Mouse (Mus musculus) R1 (cell line): ENCODE results near the gene Fra10ac1.

Experiments
- DNase-seq: peaks from one replicate; pipeline ENCODE4 v3.0.0-alpha.2; 2018; ENCODE audit warnings: low read depth, low spot score

Gene Fra10ac1

GRCm38 (mm10) chr19:38223905-38224684 is at the start of gene Fra10ac1:
Gene Fra10ac1, minus strand, starts transcription at chr19:38224156.
- DNase-seq, result peak; percentile 92

GRCm38 (mm10) chr19:38271071-38271470 is 47.1 kb upstream of the Fra10ac1 start:
- DNase-seq, result no peak

- no peak for DNase-seq
Measured at GRCm38 (mm10) chr19:38267469-38267868, 43.5 kb upstream of the Fra10ac1 start.

GRCm38 (mm10) chr19:38265767-38266166 is 41.8 kb upstream of the Fra10ac1 start:
- no peak for DNase-seq

GRCm38 (mm10) chr19:38264505-38265500 is 40.8 kb upstream of the Fra10ac1 start, which contains the start of gene Lgi1:
Gene Lgi1, plus strand, starts transcription at chr19:38264536.
- DNase-seq, result no peak

- DNase-seq, result peak; percentile 35
Measured at GRCm38 (mm10) chr19:38263829-38264504, 40.0 kb upstream of the Fra10ac1 start.

- DNase-seq, result no peak
Measured at GRCm38 (mm10) chr19:38261351-38261750, 37.4 kb upstream of the Fra10ac1 start.

- no peak for DNase-seq
Measured at GRCm38 (mm10) chr19:38260346-38260745, 36.4 kb upstream of the Fra10ac1 start.

GRCm38 (mm10) chr19:38259436-38259835 is 35.5 kb upstream of the Fra10ac1 start:
- DNase-seq, result peak; percentile 33

- no peak for DNase-seq
Measured at GRCm38 (mm10) chr19:38258651-38259065, 34.7 kb upstream of the Fra10ac1 start.

- peak; percentile 82 for DNase-seq
Measured at GRCm38 (mm10) chr19:38253796-38254195, 29.8 kb upstream of the Fra10ac1 start.

- no peak for DNase-seq
Measured at GRCm38 (mm10) chr19:38249627-38250026, 25.7 kb upstream of the Fra10ac1 start.

- DNase-seq, result no peak
Measured at GRCm38 (mm10) chr19:38246177-38246622, 22.2 kb upstream of the Fra10ac1 start.

- no peak for DNase-seq
Measured at GRCm38 (mm10) chr19:38245361-38246176, 21.6 kb upstream of the Fra10ac1 start.

- DNase-seq, result peak; percentile 96
Measured at GRCm38 (mm10) chr19:38244748-38245147, 20.8 kb upstream of the Fra10ac1 start.

- no peak for DNase-seq
Measured at GRCm38 (mm10) chr19:38242314-38242852, 18.4 kb upstream of the Fra10ac1 start.

GRCm38 (mm10) chr19:38238213-38238951 is 14.4 kb upstream of the Fra10ac1 start:
- no peak for DNase-seq

- DNase-seq, result peak; percentile 96
Measured at GRCm38 (mm10) chr19:38237834-38238212, 13.9 kb upstream of the Fra10ac1 start.

- DNase-seq, result peak; percentile 96
Measured at GRCm38 (mm10) chr19:38236526-38236925, 12.6 kb upstream of the Fra10ac1 start.

- DNase-seq, result no peak
Measured at GRCm38 (mm10) chr19:38232516-38232915, 8.6 kb upstream of the Fra10ac1 start.
